Mouse (Mus musculus): ENCODE data around the gene Rcor1. TPM values are rescaled to one million over a fixed set of nuclear protein-coding genes. Genes with fewer than 3 reads are reported as not detected.

Rcor1 gene
- total and polyA plus RNA-seq, 3 experiments, result 6.5 to 16.1 (median 8.3) TPM

GRCm38 (mm10) chr12:111111176-111111575, 72.0 kb downstream of the Rcor1 start:
- no peak for DNase-seq (ENCODE audit: extremely low read depth)
- Histone ChIP-seq H3K79me2 (replicated peaks; ENCODE audit: control insufficient read depth, extremely low read depth, insufficient read depth, poor library complexity, severe bottlenecking) (no peaks in the 10 kb centered on the region), H3K9ac (ENCODE audit: insufficient read depth, low read depth) (no peak overlapping the region), H3K36me3 (replicated peaks in 1 of 2; ENCODE audit: control insufficient read depth in 1 of 2, insufficient read depth in 1 of 2, low read length in 1 of 2) (peaks cover 59 to 92% of the 10 kb centered on the region in 2 experiments), H3K4me2 (ENCODE audit: insufficient read depth, low read depth, poor library complexity, severe bottlenecking) (no peak overlapping the region), H3K4me1 (ENCODE audit: control insufficient read depth in 1 of 2, insufficient read depth in 2 of 2) (no peaks in the 10 kb centered on the region), H3K27ac (ENCODE audit: insufficient read depth, low read depth) (no peak overlapping the region), H3K9me3 (replicated peaks; ENCODE audit: low read length) (no peaks in the 10 kb centered on the region), H3K27me3 (replicated peaks) (no peaks in the 10 kb centered on the region), H3K4me3 (replicated peaks in 1 of 3; ENCODE audit: low read depth in 2 of 3, low read length in 2 of 3, poor library complexity in 1 of 3) (no peak overlapping the region)
- TF ChIP-seq KAT2A (IDR thresholded peaks at IDR 0.05; ENCODE audit: insufficient replicate concordance, low read length), result no peak
- TF ChIP-seq POLR2AphosphoS2 (IDR thresholded peaks at IDR 0.05; ENCODE audit: low read depth, low read length), result no peak
- no peak for TF ChIP-seq MAX (IDR thresholded peaks at IDR 0.05; ENCODE audit: low read length)
- TF ChIP-seq JUND (conservative IDR thresholded peaks at IDR 0.05; ENCODE audit: low read depth, low read length), result no peak
- no peak for TF ChIP-seq ZMIZ1 (IDR thresholded peaks at IDR 0.05; ENCODE audit: low read depth, low read length)
- TF ChIP-seq ZC3H11A (IDR thresholded peaks at IDR 0.05; ENCODE audit: low read depth, low read length), result no peak
- TF ChIP-seq TCF12 (IDR thresholded peaks at IDR 0.05; ENCODE audit: low read depth, low read length), result no peak
- no peak for TF ChIP-seq EP300 (IDR thresholded peaks at IDR 0.05; ENCODE audit: low read length)
- in situ Hi-C loops (cut with MboI; ENCODE audit: low pct_ligation_motif_present, low pct_unique_long_range_greater_than_20kb, low sequenced_read_pairs) (no loop called here), dilution Hi-C loops (cut with MboI; ENCODE audit: extremely low pct_ligation_motif_present, extremely low pct_unique_long_range_greater_than_20kb, low sequenced_read_pairs) (no loop called here)

GRCm38 (mm10) chr12:111114593-111114992, 75.4 kb downstream of the Rcor1 start:
- Histone ChIP-seq H3K36me3 (replicated peaks in 1 of 2; ENCODE audit: control insufficient read depth in 1 of 2, insufficient read depth in 1 of 2, low read length in 1 of 2) (peaks cover 63 to 90% of the 10 kb centered on the region in 2 experiments), H3K27ac (ENCODE audit: insufficient read depth, low read depth) (no peak overlapping the region), H3K4me3 (replicated peaks in 1 of 3; ENCODE audit: low read depth in 2 of 3, low read length in 2 of 3, poor library complexity in 1 of 3) (no peak overlapping the region), H3K4me1 (ENCODE audit: control insufficient read depth in 1 of 2, insufficient read depth in 2 of 2) (peaks cover 0 to 4% of the 10 kb centered on the region in 2 experiments; a peak in 1 of 4 replicates), H3K9ac (ENCODE audit: insufficient read depth, low read depth) (no peak overlapping the region), H3K27me3 (replicated peaks) (no peaks in the 10 kb centered on the region), H3K4me2 (ENCODE audit: insufficient read depth, low read depth, poor library complexity, severe bottlenecking) (no peak overlapping the region), H3K9me3 (replicated peaks; ENCODE audit: low read length) (no peaks in the 10 kb centered on the region), H3K79me2 (replicated peaks; ENCODE audit: control insufficient read depth, extremely low read depth, insufficient read depth, poor library complexity, severe bottlenecking) (no peaks in the 10 kb centered on the region)
- in situ Hi-C loops (cut with MboI; ENCODE audit: low pct_ligation_motif_present, low pct_unique_long_range_greater_than_20kb, low sequenced_read_pairs) (no loop called here), dilution Hi-C loops (cut with MboI; ENCODE audit: extremely low pct_ligation_motif_present, extremely low pct_unique_long_range_greater_than_20kb, low sequenced_read_pairs) (no loop called here)
- TF ChIP-seq CHD2 (IDR thresholded peaks at IDR 0.05; ENCODE audit: low read length) (no peak), ELF1 (IDR thresholded peaks at IDR 0.05; ENCODE audit: low read depth, low read length) (no peak), TBP (conservative IDR thresholded peaks at IDR 0.05; ENCODE audit: low read depth, low read length) (no peak), USF2 (conservative IDR thresholded peaks at IDR 0.05; ENCODE audit: low read depth, low read length) (no peak), SMC3 (IDR thresholded peaks at IDR 0.05; ENCODE audit: low read depth, low read length) (no peak), ETS1 (conservative IDR thresholded peaks at IDR 0.05; ENCODE audit: low read depth, low read length) (no peak), MAFK (IDR thresholded peaks at IDR 0.05; ENCODE audit: insufficient replicate concordance, low read length) (no peak), HCFC1 (IDR thresholded peaks at IDR 0.05; ENCODE audit: low read depth, low read length) (no peak), SIN3A (IDR thresholded peaks at IDR 0.05; ENCODE audit: low read length) (no peak)
- DNase-seq (ENCODE audit: extremely low read depth), result no peak

Measured in CH12.LX (cell line).